Mouse (Mus musculus): ENCODE results near the gene Tgfb3. TPM values are rescaled to one million over a fixed set of nuclear protein-coding genes. Genes with fewer than 3 reads are reported as not detected.

The Tgfb3 gene
- total and polyA plus RNA-seq, 2 experiments from 2014 or later: 4.4 to 5.9 TPM

DNA sequence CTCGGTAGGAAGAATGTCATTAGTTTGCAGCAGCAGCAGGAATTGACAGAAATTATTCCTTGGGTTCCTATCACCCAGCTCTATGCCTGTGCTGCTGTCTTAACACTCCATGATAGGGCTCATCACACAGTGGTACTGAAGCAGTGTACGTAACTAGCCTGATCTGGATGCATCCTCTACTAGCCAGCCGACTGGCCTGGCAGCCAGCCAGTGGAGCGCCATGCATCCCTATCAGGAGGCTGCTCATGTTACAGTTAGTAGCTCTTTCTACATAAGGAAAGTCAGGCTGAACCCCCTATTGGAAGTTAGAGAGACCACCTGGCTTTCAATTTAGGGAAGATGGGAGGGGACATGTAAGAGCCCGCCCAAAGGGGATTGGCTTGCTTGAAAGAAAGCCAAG lies 51.8 kb downstream of the Tgfb3 start:
- Histone ChIP-seq H3K4me1 (ENCODE audit: insufficient read depth, low read length) (no peaks in the 10 kb centered on the region), H3K36me3 (ENCODE audit: insufficient read depth, low read length) (no peaks in the 10 kb centered on the region), H3K9ac (replicated peaks; ENCODE audit: low read length) (no peak overlapping the region), H3K9me3 (ENCODE audit: low read length) (no peaks in the 10 kb centered on the region), H3K27me3 (ENCODE audit: insufficient read depth, low read length) (no peaks in the 10 kb centered on the region), H3K27ac (no peak overlapping the region), H3K4me2 (ENCODE audit: low read depth, low read length) (no peak overlapping the region), H3K4me3 (ENCODE audit: low read length) (no peak overlapping the region)
- DNase-seq (ENCODE audit: low spot score): peak; percentile 59
- peak; percentile 81 for ATAC-seq
- no peak for TF ChIP-seq CTCF (IDR thresholded peaks at IDR 0.05; ENCODE audit: low read depth)
- 53% methylated on average over 5 of the region's 5 CpGs for WGBS

DNA sequence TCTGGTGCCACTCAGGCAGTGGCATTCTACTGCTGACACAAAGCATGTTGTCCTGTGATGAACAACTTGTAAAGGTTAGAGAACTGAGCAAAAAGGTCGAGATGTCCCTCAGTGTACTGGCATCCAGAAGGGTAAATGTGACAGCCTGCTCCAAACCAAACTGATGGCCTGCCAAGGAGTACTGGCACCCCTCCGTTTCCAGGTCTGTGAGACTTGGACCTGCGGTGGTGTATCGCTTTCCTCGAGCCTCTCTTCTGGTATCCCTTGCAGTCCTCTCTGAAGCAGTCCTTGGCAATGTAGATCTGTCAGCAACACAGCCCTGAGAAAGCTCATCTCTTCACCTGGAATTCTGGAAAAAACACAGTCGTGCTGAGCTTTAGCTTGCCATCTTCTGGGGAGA lies 53.4 kb downstream of the Tgfb3 start:
- Histone ChIP-seq H3K4me2 (ENCODE audit: low read depth, low read length) (no peak overlapping the region), H3K9me3 (ENCODE audit: low read length) (no peaks in the 10 kb centered on the region), H3K4me3 (ENCODE audit: low read length) (no peak overlapping the region), H3K9ac (replicated peaks; ENCODE audit: low read length) (no peak overlapping the region), H3K27me3 (ENCODE audit: insufficient read depth, low read length) (no peaks in the 10 kb centered on the region), H3K4me1 (ENCODE audit: insufficient read depth, low read length) (no peaks in the 10 kb centered on the region), H3K27ac (no peak overlapping the region), H3K36me3 (ENCODE audit: insufficient read depth, low read length) (no peaks in the 10 kb centered on the region)
- DNase-seq (ENCODE audit: low spot score) (no peak), ATAC-seq (no peak)
- no peak for TF ChIP-seq CTCF (IDR thresholded peaks at IDR 0.05; ENCODE audit: low read depth)
- 72% methylated on average over 6 of the region's 6 CpGs for WGBS

GRCm38 (mm10) chr12:86024426-86024825 lies 54.4 kb downstream of the Tgfb3 start:
- TF ChIP-seq CTCF (IDR thresholded peaks at IDR 0.05; ENCODE audit: low read depth): peak; percentile 70
- 59% methylated on average over 4 of the region's 4 CpGs for WGBS
- DNase-seq (ENCODE audit: low spot score) (peak; percentile 62), ATAC-seq (no peak)
- Histone ChIP-seq H3K4me1 (ENCODE audit: insufficient read depth, low read length) (no peaks in the 10 kb centered on the region), H3K4me2 (ENCODE audit: low read depth, low read length) (no peak overlapping the region), H3K27ac (no peak overlapping the region), H3K27me3 (ENCODE audit: insufficient read depth, low read length) (no peaks in the 10 kb centered on the region), H3K4me3 (ENCODE audit: low read length) (no peak overlapping the region), H3K36me3 (ENCODE audit: insufficient read depth, low read length) (no peaks in the 10 kb centered on the region), H3K9me3 (ENCODE audit: low read length) (no peaks in the 10 kb centered on the region), H3K9ac (replicated peaks; ENCODE audit: low read length) (no peak overlapping the region)

GRCm38 (mm10) chr12:86023081-86023871 lies 55.6 kb downstream of the Tgfb3 start:
- Histone ChIP-seq H3K4me2 (ENCODE audit: low read depth, low read length) (no peak overlapping the region), H3K27ac (no peak overlapping the region), H3K4me3 (ENCODE audit: low read length) (no peak overlapping the region), H3K9ac (replicated peaks; ENCODE audit: low read length) (no peak overlapping the region), H3K27me3 (ENCODE audit: insufficient read depth, low read length) (no peaks in the 10 kb centered on the region), H3K9me3 (ENCODE audit: low read length) (no peaks in the 10 kb centered on the region), H3K36me3 (ENCODE audit: insufficient read depth, low read length) (no peaks in the 10 kb centered on the region), H3K4me1 (ENCODE audit: insufficient read depth, low read length) (no peaks in the 10 kb centered on the region)
- TF ChIP-seq CTCF (IDR thresholded peaks at IDR 0.05; ENCODE audit: low read depth): no peak
- WGBS: 84% methylated on average over 4 of the region's 4 CpGs
- ATAC-seq (no peak), DNase-seq (ENCODE audit: low spot score) (peak; percentile 17)

GRCm38 (mm10) chr12:86022282-86022984 lies 56.4 kb downstream of the Tgfb3 start:
- no peak for TF ChIP-seq CTCF (IDR thresholded peaks at IDR 0.05; ENCODE audit: low read depth)
- 79% methylated on average over 9 of the region's 9 CpGs for WGBS
- Histone ChIP-seq H3K36me3 (ENCODE audit: insufficient read depth, low read length) (no peaks in the 10 kb centered on the region), H3K27me3 (ENCODE audit: insufficient read depth, low read length) (no peaks in the 10 kb centered on the region), H3K4me3 (ENCODE audit: low read length) (no peak overlapping the region), H3K9ac (replicated peaks; ENCODE audit: low read length) (no peak overlapping the region), H3K4me2 (ENCODE audit: low read depth, low read length) (no peak overlapping the region), H3K27ac (no peak overlapping the region), H3K4me1 (ENCODE audit: insufficient read depth, low read length) (no peaks in the 10 kb centered on the region), H3K9me3 (ENCODE audit: low read length) (no peaks in the 10 kb centered on the region)
- no peak for DNase-seq (ENCODE audit: low spot score)
- no peak for ATAC-seq

DNA sequence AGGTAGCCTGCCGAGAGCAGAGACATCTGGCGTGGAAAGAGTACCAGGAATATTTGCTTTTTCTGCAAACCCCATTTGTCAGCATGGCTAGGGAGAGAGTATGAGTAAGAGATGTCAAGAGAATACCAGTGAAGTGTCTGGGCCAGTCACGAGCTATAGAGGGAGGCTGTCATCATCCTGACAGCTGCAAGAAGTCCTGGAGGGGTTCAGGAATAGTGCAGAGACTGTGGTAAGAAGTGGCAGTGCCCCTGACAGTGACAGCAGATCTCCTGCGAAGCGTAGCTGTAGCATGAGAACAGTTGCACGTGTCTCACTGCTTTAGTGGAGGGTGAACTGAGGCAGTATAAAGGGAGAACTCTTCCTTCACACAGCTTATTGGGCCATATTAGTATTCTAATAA lies 57.3 kb downstream of the Tgfb3 start:
- Histone ChIP-seq H3K27me3 (ENCODE audit: insufficient read depth, low read length) (no peaks in the 10 kb centered on the region), H3K36me3 (ENCODE audit: insufficient read depth, low read length) (no peaks in the 10 kb centered on the region), H3K4me1 (ENCODE audit: insufficient read depth, low read length) (no peaks in the 10 kb centered on the region), H3K4me2 (ENCODE audit: low read depth, low read length) (no peak overlapping the region), H3K4me3 (ENCODE audit: low read length) (no peak overlapping the region), H3K9ac (replicated peaks; ENCODE audit: low read length) (no peak overlapping the region), H3K27ac (no peak overlapping the region), H3K9me3 (ENCODE audit: low read length) (no peaks in the 10 kb centered on the region)
- DNase-seq (ENCODE audit: low spot score) (no peak), ATAC-seq (no peak)
- TF ChIP-seq CTCF (IDR thresholded peaks at IDR 0.05; ENCODE audit: low read depth): no peak
- WGBS: 73% methylated on average over 6 of the region's 6 CpGs

DNA sequence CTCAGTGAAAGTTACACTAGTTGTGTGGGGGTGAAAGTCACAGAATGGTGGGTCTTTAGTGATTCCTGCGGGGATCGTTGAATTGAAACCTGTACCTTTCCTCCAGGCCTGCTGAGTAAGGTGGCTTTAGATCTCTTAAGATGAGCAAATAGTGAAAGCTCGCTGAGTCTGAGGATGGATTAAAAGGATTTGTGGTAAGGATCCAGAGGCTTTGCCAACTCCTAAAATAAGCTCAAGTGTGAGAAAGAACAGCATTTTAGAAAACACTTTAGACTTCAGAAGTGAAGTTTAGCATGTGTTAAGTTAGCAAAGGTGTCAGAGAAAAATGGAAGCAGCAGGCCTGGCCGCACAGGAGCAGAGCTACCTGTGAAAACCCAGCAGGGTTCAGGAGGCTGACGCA lies 61.5 kb downstream of the Tgfb3 start:
- Histone ChIP-seq H3K4me1 (ENCODE audit: insufficient read depth, low read length) (no peaks in the 10 kb centered on the region), H3K27me3 (ENCODE audit: insufficient read depth, low read length) (no peaks in the 10 kb centered on the region), H3K4me2 (ENCODE audit: low read depth, low read length) (no peak overlapping the region), H3K4me3 (ENCODE audit: low read length) (no peak overlapping the region), H3K9ac (replicated peaks; ENCODE audit: low read length) (no peak overlapping the region), H3K36me3 (ENCODE audit: insufficient read depth, low read length) (no peaks in the 10 kb centered on the region), H3K9me3 (ENCODE audit: low read length) (no peaks in the 10 kb centered on the region), H3K27ac (no peak overlapping the region)
- no peak for TF ChIP-seq CTCF (IDR thresholded peaks at IDR 0.05; ENCODE audit: low read depth)
- 80% methylated on average over 5 of the region's 5 CpGs for WGBS
- ATAC-seq (no peak), DNase-seq (ENCODE audit: low spot score) (no peak)

Data from hindbrain, postnatal 0 days (tissue).